Mouse (Mus musculus) skeletal muscle tissue, adult 2 months (tissue): ENCODE data around the gene Slc12a3.
A peak's percentile ranks its signal among the peaks of the same experiment; 100 is the strongest.

ENCODE experiments used
- DNase-seq: peaks from one replicate; pipeline ENCODE4 v3.0.0-alpha.2; 2012; ENCODE audit warnings: low read depth, low spot score

Gene Slc12a3

GRCm38 (mm10) chr8:94330733-94331132 lies 1.7 kb downstream of the Slc12a3 start:
- peak; percentile 67 for DNase-seq

- no peak for DNase-seq
Measured at GRCm38 (mm10) chr8:94333345-94333744, 4.3 kb downstream of the Slc12a3 start.

GRCm38 (mm10) chr8:94337559-94337958 lies 8.6 kb downstream of the Slc12a3 start:
- no peak for DNase-seq

- no peak for DNase-seq
Measured at GRCm38 (mm10) chr8:94340796-94341195, 11.8 kb downstream of the Slc12a3 start.

GRCm38 (mm10) chr8:94342691-94343090 lies 13.7 kb downstream of the Slc12a3 start:
- no peak for DNase-seq

GRCm38 (mm10) chr8:94343290-94343689 lies 14.3 kb downstream of the Slc12a3 start:
- DNase-seq, result peak; percentile 77

- no peak for DNase-seq
Measured at GRCm38 (mm10) chr8:94343778-94344320, 14.8 kb downstream of the Slc12a3 start.

GRCm38 (mm10) chr8:94345657-94346056 lies 16.7 kb downstream of the Slc12a3 start:
- no peak for DNase-seq

- DNase-seq, result no peak
Measured at GRCm38 (mm10) chr8:94346264-94346663, 17.3 kb downstream of the Slc12a3 start.

- no peak for DNase-seq
Measured at GRCm38 (mm10) chr8:94348425-94348824, 19.4 kb downstream of the Slc12a3 start.

GRCm38 (mm10) chr8:94354069-94354531 lies 25.1 kb downstream of the Slc12a3 start:
- DNase-seq, result no peak

- DNase-seq, result no peak
Measured at GRCm38 (mm10) chr8:94354571-94354970, 25.6 kb downstream of the Slc12a3 start.

- DNase-seq, result no peak
Measured at GRCm38 (mm10) chr8:94357220-94357619, 28.2 kb downstream of the Slc12a3 start.

GRCm38 (mm10) chr8:94358541-94358940 lies 29.5 kb downstream of the Slc12a3 start:
- DNase-seq, result peak; percentile 69

GRCm38 (mm10) chr8:94361774-94362431 lies 32.9 kb downstream of the Slc12a3 start:
- DNase-seq, result no peak

- peak; percentile 34 for DNase-seq
Measured at GRCm38 (mm10) chr8:94362607-94363239, 33.7 kb downstream of the Slc12a3 start.

- DNase-seq, result peak; percentile 84
Measured at GRCm38 (mm10) chr8:94363288-94363688, 34.3 kb downstream of the Slc12a3 start.

GRCm38 (mm10) chr8:94363906-94364305 lies 34.9 kb downstream of the Slc12a3 start:
- peak; percentile 89 for DNase-seq

GRCm38 (mm10) chr8:94364686-94365312 lies 35.8 kb downstream of the Slc12a3 start:
- no peak for DNase-seq

- peak; percentile 39 for DNase-seq
Measured at GRCm38 (mm10) chr8:94365410-94365981, 36.5 kb downstream of the Slc12a3 start.

GRCm38 (mm10) chr8:94370839-94371238 lies 41.8 kb downstream of the Slc12a3 start:
- no peak for DNase-seq

- no peak for DNase-seq
Measured at GRCm38 (mm10) chr8:94372955-94373599, 44.1 kb downstream of the Slc12a3 start.
